Mouse (Mus musculus) C2C12 (cell line): ENCODE measurements around the gene Abca7. TPM values are rescaled to one million over a fixed set of nuclear protein-coding genes. Genes with fewer than 3 reads are reported as not detected.
A peak's percentile ranks its signal among the peaks of the same experiment; 100 is the strongest.

Source experiments
- H3K27me3 ChIP-seq: one replicate; pipeline ENCODE4 v1.6.1; 2011; ENCODE audit not compliant: control insufficient read depth, insufficient read depth, insufficient read length
- H3K36me3 ChIP-seq: one replicate; pipeline ENCODE4 v1.6.1; 2011; ENCODE audit not compliant: control insufficient read depth, insufficient read depth
- H3K4me3 ChIP-seq: one replicate; pipeline ENCODE4 v1.5.1; 2011; ENCODE audit warnings: mild to moderate bottlenecking, control low read depth; ENCODE audit not compliant: poor library complexity, insufficient read depth, severe bottlenecking
- H3K79me2 ChIP-seq: one replicate; pipeline ENCODE4 v1.6.1; 2011; ENCODE audit not compliant: control insufficient read depth, insufficient read depth
- H3K79me3 ChIP-seq: one replicate; pipeline ENCODE4 v1.6.1; 2011; ENCODE audit warnings: low read depth, control low read depth
- H3ac ChIP-seq: one replicate; pipeline ENCODE3; 2011; ENCODE audit warnings: low read depth; ENCODE audit not compliant: control insufficient read depth, insufficient read length
- CEBPB ChIP-seq: IDR thresholded peaks from one replicate; pipeline ENCODE4 v1.6.1; 2011; ENCODE audit warnings: low read depth, mild to moderate bottlenecking, control low read depth, moderate library complexity
- CTCF ChIP-seq: IDR thresholded peaks from one replicate; pipeline ENCODE4 v1.5.1; 2011; ENCODE audit not compliant: control insufficient read depth, insufficient read depth, insufficient read length
- FOSL1 ChIP-seq: IDR thresholded peaks from one replicate; pipeline ENCODE4 v1.8.0; 2011; ENCODE audit warnings: mild to moderate bottlenecking, low read length; ENCODE audit not compliant: poor library complexity, insufficient read depth, severe bottlenecking
- MAX ChIP-seq: IDR thresholded peaks from one replicate; pipeline ENCODE4 v1.6.1; 2011; ENCODE audit warnings: mild to moderate bottlenecking, control low read depth
- MYOD1 ChIP-seq: IDR thresholded peaks from one replicate; pipeline ENCODE4 v1.6.1; 2011; ENCODE audit warnings: low read depth; ENCODE audit not compliant: control insufficient read depth, insufficient read length
- MYOG ChIP-seq: IDR thresholded peaks from one replicate; pipeline ENCODE4 v1.6.1; 2011; ENCODE audit not compliant: control insufficient read depth, insufficient read length; ENCODE audit errors: extremely low read depth
- USF1 ChIP-seq: IDR thresholded peaks from one replicate; pipeline ENCODE4 v1.6.1; 2011; ENCODE audit warnings: low read depth, mild to moderate bottlenecking, control low read depth, moderate library complexity
- polyA plus RNA-seq: library from polyadenylated mRNA; unstranded; fragments of >200 nt; fragmentation: generic; extraction: Trizol; gene quantifications from one replicate; pipeline ENCODE4 v1.2.1, GENCODE M21; 2012; ENCODE audit warnings: missing spikeins

The Abca7 gene
- polyA plus RNA-seq, 1 experiment = 10.7 TPM

DNA sequence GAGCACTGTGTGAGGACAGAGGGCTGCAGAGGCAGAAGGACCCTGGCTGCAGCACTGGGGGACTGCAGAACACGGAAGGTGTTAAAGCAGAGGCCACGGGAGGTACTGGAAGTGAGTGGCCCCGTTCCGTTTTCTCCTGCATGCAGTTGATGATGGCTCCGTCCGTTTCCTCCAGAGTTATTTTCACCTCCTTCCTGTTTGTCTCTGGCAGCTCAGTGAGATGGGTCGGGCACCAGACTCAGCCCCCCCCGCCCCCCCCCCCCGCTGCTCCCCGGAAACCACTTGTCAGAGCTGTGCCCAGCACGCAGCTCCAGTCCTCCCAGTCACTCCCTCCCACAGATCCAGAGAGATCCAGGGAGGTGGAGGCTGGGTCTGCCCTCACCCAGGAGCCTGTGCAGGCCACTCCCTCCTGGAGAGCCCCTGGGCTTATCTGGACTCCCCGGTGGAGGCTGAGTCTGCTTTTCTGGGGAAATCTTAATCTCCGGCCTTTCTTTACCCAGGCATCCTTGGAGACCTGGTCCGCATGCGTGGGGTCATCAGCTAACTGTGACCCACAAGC, 22.5 kb downstream of the Abca7 start:
- no peak for TF ChIP-seq MYOG
- H3K36me3 ChIP-seq = peaks cover 5% of the 10 kb centered on the region
- H3K79me3 ChIP-seq = no peaks in the 10 kb centered on the region
- no peaks in the 10 kb centered on the region for H3K79me2 ChIP-seq
- H3K27me3 ChIP-seq = no peaks in the 10 kb centered on the region
- H3ac ChIP-seq = peak overlapping the region; percentile 8
- no peak overlapping the region for H3K4me3 ChIP-seq

DNA sequence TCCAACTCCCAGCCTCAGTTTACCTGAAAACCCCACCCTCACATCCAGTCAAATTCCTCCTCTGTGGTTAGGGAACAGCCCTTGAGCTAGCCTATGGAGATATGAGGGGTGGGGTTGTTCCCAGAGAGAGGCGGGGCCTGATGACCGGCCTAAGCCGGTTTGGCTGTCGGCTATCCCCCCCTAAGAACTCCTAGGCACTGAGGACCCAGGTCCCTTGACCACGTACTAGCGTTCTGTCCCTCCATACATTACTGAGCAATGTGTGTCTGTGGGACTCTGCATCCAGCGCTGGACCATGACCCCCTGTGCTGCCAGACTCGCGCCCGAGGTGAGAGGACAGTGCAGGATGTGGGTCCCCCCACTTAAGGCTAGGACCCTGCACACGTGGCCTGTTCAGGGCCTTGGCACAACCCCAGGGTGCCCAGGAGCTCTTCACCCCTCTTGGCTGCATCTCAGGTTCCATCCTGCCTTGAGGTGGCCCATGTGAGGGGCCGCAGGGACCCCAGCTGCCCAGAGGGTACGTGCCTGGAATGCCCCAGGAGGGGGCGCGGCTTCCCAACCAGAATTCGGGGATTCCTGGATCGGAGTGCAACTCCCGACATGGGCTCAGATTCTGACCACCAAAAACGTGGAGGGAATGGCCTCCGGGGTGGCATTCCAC, 23.3 kb downstream of the Abca7 start:
- Histone ChIP-seq H3K79me2 (no peaks in the 10 kb centered on the region), H3ac (no peak overlapping the region), H3K79me3 (no peaks in the 10 kb centered on the region), H3K36me3 (peaks cover 5% of the 10 kb centered on the region), H3K27me3 (no peaks in the 10 kb centered on the region), H3K4me3 (no peak overlapping the region)
- TF ChIP-seq MYOG (no peak), MAX (no peak), MYOD1 (no peak), FOSL1 (no peak), CTCF (no peak), USF1 (no peak), CEBPB (no peak)

DNA sequence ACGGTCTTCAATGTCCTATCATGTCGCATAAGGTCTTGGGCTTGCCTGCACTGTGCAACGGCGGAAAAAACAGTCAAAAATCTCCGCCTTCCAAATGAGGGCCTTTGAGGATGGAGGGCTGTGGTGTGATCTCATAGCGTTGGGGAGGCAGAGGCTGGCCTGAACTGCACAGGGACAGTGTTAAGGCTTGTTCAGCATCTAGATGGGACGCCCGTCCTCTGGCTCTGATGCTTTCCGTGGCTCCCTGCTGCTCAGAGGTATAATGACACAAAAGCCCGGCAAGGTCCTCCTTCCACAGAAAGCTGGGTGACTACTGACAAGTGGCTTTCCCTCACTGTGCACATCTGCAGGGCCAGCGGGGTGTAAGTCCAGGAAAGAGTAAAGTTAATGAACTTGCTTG, 23.9 kb downstream of the Abca7 start:
- Histone ChIP-seq H3K79me3 (no peaks in the 10 kb centered on the region), H3K36me3 (peaks cover 4% of the 10 kb centered on the region), H3K79me2 (no peaks in the 10 kb centered on the region), H3ac (no peak overlapping the region), H3K27me3 (no peaks in the 10 kb centered on the region), H3K4me3 (no peak overlapping the region)
- no peak for TF ChIP-seq MYOG
- TF ChIP-seq CTCF = no peak
- no peak for TF ChIP-seq USF1
- TF ChIP-seq MAX = no peak
- TF ChIP-seq FOSL1 = no peak
- no peak for TF ChIP-seq MYOD1
- TF ChIP-seq CEBPB = no peak

DNA sequence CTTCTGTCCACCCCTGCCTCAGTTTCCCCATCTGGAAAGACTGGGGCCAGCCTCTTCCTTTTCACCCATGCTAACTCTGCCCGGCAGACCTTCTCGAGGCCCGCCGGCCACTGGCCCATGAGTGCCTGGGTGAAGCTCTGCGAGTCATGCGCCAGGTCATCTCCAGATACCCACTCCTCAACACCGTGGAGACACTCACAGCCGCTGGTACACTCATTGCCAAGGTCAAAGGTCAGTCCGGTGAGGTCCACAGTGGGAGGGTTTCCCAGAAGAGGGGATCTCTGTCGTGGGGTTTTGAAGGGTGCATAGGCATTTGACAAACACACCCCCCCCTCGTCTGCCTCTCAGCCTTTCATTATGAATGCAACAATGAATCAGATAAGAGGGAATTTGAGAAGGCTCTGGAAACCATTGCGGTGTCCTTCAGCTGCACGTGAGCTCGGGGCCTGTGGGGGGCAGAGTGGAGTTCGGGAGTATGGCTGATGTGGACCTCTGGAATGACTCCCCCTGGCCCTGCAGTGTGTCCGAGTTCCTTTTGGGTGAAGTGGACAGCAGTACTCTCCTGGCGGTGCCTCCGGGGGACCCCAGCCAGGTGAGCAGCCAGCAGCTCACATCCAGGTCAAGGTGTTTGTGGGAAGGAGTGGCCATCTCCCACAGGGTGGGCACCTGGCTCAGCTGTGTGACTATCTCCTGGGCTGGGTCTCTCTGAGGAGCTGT, 24.5 kb downstream of the Abca7 start:
- H3K79me2 ChIP-seq = no peaks in the 10 kb centered on the region
- no peaks in the 10 kb centered on the region for H3K79me3 ChIP-seq
- H3K4me3 ChIP-seq = no peak overlapping the region
- TF ChIP-seq MYOG (no peak), FOSL1 (no peak), CTCF (no peak), MYOD1 (no peak), CEBPB (no peak), USF1 (no peak), MAX (no peak)
- H3ac ChIP-seq = no peak overlapping the region
- no peaks in the 10 kb centered on the region for H3K36me3 ChIP-seq
- no peaks in the 10 kb centered on the region for H3K27me3 ChIP-seq

DNA sequence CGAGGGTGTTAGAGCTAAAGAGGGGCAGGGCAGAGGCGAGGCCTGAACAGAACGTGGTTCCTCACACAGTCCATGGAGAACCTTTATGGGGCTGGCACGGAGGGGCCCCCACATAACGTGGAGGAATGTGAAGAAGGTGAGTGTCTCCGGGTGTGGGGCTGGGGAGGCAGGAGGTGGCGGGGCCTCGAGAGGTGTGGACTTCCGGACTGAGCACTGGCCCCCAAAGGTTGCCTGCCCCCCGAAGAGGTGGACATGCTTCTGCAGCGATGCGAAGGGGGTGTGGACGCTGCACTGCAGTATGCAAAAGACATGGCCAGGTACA, 25.0 kb downstream of the Abca7 start:
- Histone ChIP-seq H3K4me3 (no peak overlapping the region), H3K79me2 (no peaks in the 10 kb centered on the region), H3K27me3 (no peaks in the 10 kb centered on the region), H3ac (no peak overlapping the region), H3K79me3 (no peaks in the 10 kb centered on the region), H3K36me3 (no peaks in the 10 kb centered on the region)
- TF ChIP-seq CEBPB = no peak
- no peak for TF ChIP-seq MAX
- no peak for TF ChIP-seq USF1
- TF ChIP-seq FOSL1 = no peak
- TF ChIP-seq MYOD1 = no peak
- no peak for TF ChIP-seq CTCF
- TF ChIP-seq MYOG = no peak
